Mouse (Mus musculus) liver, adult 2 months (tissue): Measurements from ENCODE around the gene Lsm10. TPM values are rescaled to one million over a fixed set of nuclear protein-coding genes. Genes with fewer than 3 reads are reported as not detected.

Experiments used
- DNase-seq: peaks from one replicate; pipeline ENCODE4 v3.0.0-alpha.2; 2011; ENCODE audit warnings: low read depth, low spot score; ENCODE audit errors: extremely low read depth
- H3K27ac ChIP-seq: fragments of 200-500 bp; replicated peaks from 2 replicates; pipeline ENCODE4 v1.5.1; 2012; ENCODE audit warnings: low read depth, mild to moderate bottlenecking, control low read depth, inconsistent platforms, low read length; ENCODE audit not compliant: insufficient read depth
- H3K27me3 ChIP-seq: fragments of 200-500 bp; 2 replicates; pipeline ENCODE4 v1.6.1; 2012; ENCODE audit warnings: mild to moderate bottlenecking, moderate library complexity, low read length, inconsistent platforms; ENCODE audit not compliant: control insufficient read depth, insufficient read depth
- H3K36me3 ChIP-seq: fragments of 200-500 bp; 2 replicates; pipeline ENCODE4 v1.6.1; 2012; ENCODE audit warnings: low read length, inconsistent platforms; ENCODE audit not compliant: control insufficient read depth, insufficient read depth
- H3K4me1 ChIP-seq: fragments of 200-500 bp; 2 replicates; pipeline ENCODE4 v1.6.1; 2011; ENCODE audit warnings: low read length; ENCODE audit not compliant: control insufficient read depth, insufficient read depth
- H3K4me3 ChIP-seq: fragments of 200-500 bp; 2 replicates; pipeline ENCODE4 v1.5.1; 2011; ENCODE audit warnings: low read depth, mild to moderate bottlenecking, control low read depth, low read length, moderate library complexity; ENCODE audit not compliant: insufficient read depth
- H3K79me2 ChIP-seq: fragments of 200-500 bp; 2 replicates; pipeline ENCODE4 v1.6.1; 2012; ENCODE audit warnings: inconsistent platforms, mild to moderate bottlenecking, low read length, moderate library complexity; ENCODE audit not compliant: control insufficient read depth, insufficient read depth
- H3K9ac ChIP-seq: fragments of 200-500 bp; 2 replicates; pipeline ENCODE4 v1.6.1; 2012; ENCODE audit warnings: low read depth, mild to moderate bottlenecking, control low read depth, inconsistent platforms, low read length
- CTCF ChIP-seq: fragments of 200-500 bp; IDR thresholded peaks from 2 replicates; pipeline ENCODE4 v1.5.1; 2011; ENCODE audit warnings: low read depth, low read length, control low read depth
- POLR2A ChIP-seq: fragments of 200-500 bp; IDR thresholded peaks from 2 replicates; pipeline ENCODE4 v1.6.1; 2011; ENCODE audit warnings: low read length, control low read depth; ENCODE audit not compliant: insufficient read depth; ENCODE audit errors: extremely low read depth
- WGBS: fragments of 180-500 bp; shearing (Covaris S2); methylation state at CpG from one replicate; pipeline ENCODE4 v1.1.7; 2018; 5-methylcytosine and 5-hydroxymethylcytosine counted together
- polyA plus RNA-seq: library from polyadenylated mRNA; depleted of rRNA; stranded (reverse); fragments of >200 nt; gene quantifications from 2 replicates; pipeline ENCODE4 v1.2.3, GENCODE M21; 2012
- total RNA-seq: library from RNA; depleted of rRNA; stranded (reverse); fragments of >200 nt; gene quantifications from 2 replicates; pipeline ENCODE4 v1.2.3, GENCODE M21; 2014

Gene Lsm10
- total and polyA plus RNA-seq, 2 experiments = 20.0 to 28.4 TPM

- no peak for TF ChIP-seq CTCF
- Histone ChIP-seq H3K4me1 (peaks cover 64% of the 10 kb centered on the region), H3K79me2 (peaks cover 48% of the 10 kb centered on the region; the same call in 1 of the 2 replicates), H3K27ac (peak overlapping the region; percentile 75), H3K36me3 (0 out of 2 replicates have a peak, but pooled peaks cover 1% of the 10 kb centered on the region), H3K9ac (peak overlapping the region; percentile 23), H3K27me3 (no peaks in the 10 kb centered on the region), H3K4me3 (no peak overlapping the region)
- WGBS = 9% methylated on average over 4 of the region's 4 CpGs
- DNase-seq = peak; percentile 85
These were observed 16.8 kb downstream of the Lsm10 start for GRCm38 (mm10) chr4:126113243-126113642.

- 6% methylated on average over 6 of the region's 6 CpGs for WGBS
- DNase-seq = peak; percentile 57
- Histone ChIP-seq H3K79me2 (peaks cover 46% of the 10 kb centered on the region; the same call in 1 of the 2 replicates), H3K36me3 (0 out of 2 replicates have a peak, but pooled peaks cover 1% of the 10 kb centered on the region), H3K4me1 (peaks cover 59% of the 10 kb centered on the region), H3K27ac (peak overlapping the region; percentile 49), H3K9ac (peak overlapping the region; percentile 4; the same call in 1 of the 2 replicates), H3K27me3 (no peaks in the 10 kb centered on the region), H3K4me3 (no peak overlapping the region)
- TF ChIP-seq POLR2A = no peak
- TF ChIP-seq CTCF = peak; percentile 83
These were observed 17.5 kb downstream of the Lsm10 start for GRCm38 (mm10) chr4:126113943-126114342.

GRCm38 (mm10) chr4:126115411-126115810 lies 19.0 kb downstream of the Lsm10 start:
- Histone ChIP-seq H3K4me3 (no peak overlapping the region), H3K9ac (peak overlapping the region; percentile 6; the same call in 1 of the 2 replicates), H3K36me3 (0 out of 2 replicates have a peak, but pooled peaks cover 1% of the 10 kb centered on the region), H3K27ac (peak overlapping the region; percentile 81), H3K27me3 (no peaks in the 10 kb centered on the region), H3K4me1 (peaks cover 45% of the 10 kb centered on the region), H3K79me2 (peaks cover 45% of the 10 kb centered on the region; the same call in 1 of the 2 replicates)
- TF ChIP-seq POLR2A (no peak), CTCF (no peak)
- WGBS = 19% methylated on average over 9 of the region's 9 CpGs
- peak; percentile 78 for DNase-seq

GRCm38 (mm10) chr4:126115871-126116521 lies 19.6 kb downstream of the Lsm10 start:
- DNase-seq = peak; percentile 63
- Histone ChIP-seq H3K79me2 (peaks cover 42% of the 10 kb centered on the region; the same call in 1 of the 2 replicates), H3K36me3 (0 out of 2 replicates have a peak, but pooled peaks cover 1% of the 10 kb centered on the region), H3K4me1 (peaks cover 40% of the 10 kb centered on the region), H3K27ac (peak overlapping the region; percentile 81), H3K27me3 (no peaks in the 10 kb centered on the region), H3K4me3 (no peak overlapping the region), H3K9ac (peak overlapping the region; percentile 6; the same call in 1 of the 2 replicates)
- TF ChIP-seq CTCF (no peak), POLR2A (no peak)
- 52% methylated on average over 6 of the region's 6 CpGs for WGBS

- Histone ChIP-seq H3K9ac (no peak overlapping the region), H3K27me3 (no peaks in the 10 kb centered on the region), H3K79me2 (peaks cover 33% of the 10 kb centered on the region; the same call in 1 of the 2 replicates), H3K4me1 (peaks cover 40% of the 10 kb centered on the region), H3K36me3 (0 out of 2 replicates have a peak, but pooled peaks cover 1% of the 10 kb centered on the region), H3K27ac (no peak overlapping the region), H3K4me3 (no peak overlapping the region)
- 70% methylated on average over 8 of the region's 8 CpGs for WGBS
- peak; percentile 74 for DNase-seq
- TF ChIP-seq POLR2A (no peak), CTCF (no peak)
These were observed 20.7 kb downstream of the Lsm10 start for GRCm38 (mm10) chr4:126117116-126117515.

- TF ChIP-seq POLR2A (no peak), CTCF (no peak)
- peaks cover 37% of the 10 kb centered on the region; the same call in 1 of the 2 replicates for H3K79me2 ChIP-seq
- H3K27ac ChIP-seq = no peak overlapping the region
- no peak overlapping the region for H3K4me3 ChIP-seq
- H3K9ac ChIP-seq = no peak overlapping the region
- H3K36me3 ChIP-seq = peaks cover 3% of the 10 kb centered on the region; the same call in 1 of the 2 replicates
- no peak for DNase-seq
- 92% methylated on average over 4 of the region's 4 CpGs for WGBS
- peaks cover 30% of the 10 kb centered on the region for H3K4me1 ChIP-seq
- no peaks in the 10 kb centered on the region for H3K27me3 ChIP-seq
These were observed 22.2 kb downstream of the Lsm10 start for GRCm38 (mm10) chr4:126118651-126119050.
